Mouse (Mus musculus): ENCODE measurements around the gene Adam23.
A peak's percentile ranks its signal among the peaks of the same experiment; 100 is the strongest.

The Adam23 gene

DNA sequence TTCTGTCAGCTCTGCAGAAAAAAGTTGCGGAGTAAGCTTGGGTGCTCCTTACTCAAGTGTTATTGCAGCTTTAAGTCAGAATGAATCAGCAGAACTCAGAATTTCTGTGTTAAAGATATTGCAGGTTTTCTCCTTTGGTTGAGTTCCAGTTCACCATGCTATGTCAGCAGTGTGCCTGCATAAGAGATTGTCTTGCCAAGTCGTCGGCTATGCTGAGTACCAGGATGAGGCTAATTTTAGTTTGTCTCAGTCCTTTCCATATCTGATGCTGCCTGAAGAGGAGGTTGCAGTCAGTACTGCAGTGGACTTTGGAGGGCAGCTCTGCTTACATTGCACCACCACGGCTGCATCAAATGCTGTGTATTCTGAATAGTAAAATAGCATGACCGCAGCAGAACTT is 33.3 kb downstream of the Adam23 start:
- no peak for DNase-seq (ENCODE audit: low spot score in 2 of 2)

DNA sequence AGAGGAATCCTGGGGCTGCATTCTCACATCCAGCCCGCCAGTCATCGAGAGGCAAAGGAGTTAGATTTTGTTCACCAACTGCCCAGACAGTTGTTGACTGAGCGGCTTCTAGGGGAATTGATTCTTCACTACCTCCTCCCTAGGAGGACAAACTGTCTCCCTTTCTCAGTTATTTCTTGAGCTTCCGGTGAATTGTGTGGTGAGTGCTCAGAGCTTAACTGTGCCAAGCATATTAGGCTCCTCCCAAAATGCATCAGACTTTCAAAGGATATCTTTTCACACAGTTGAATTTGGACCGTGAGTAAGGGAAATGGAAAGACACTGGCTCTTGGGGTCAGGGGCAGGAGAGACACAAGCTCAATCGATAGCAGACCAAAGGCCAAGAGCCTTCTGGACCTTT is 39.0 kb downstream of the Adam23 start:
- no peak for DNase-seq (ENCODE audit: low spot score in 2 of 2)

DNA sequence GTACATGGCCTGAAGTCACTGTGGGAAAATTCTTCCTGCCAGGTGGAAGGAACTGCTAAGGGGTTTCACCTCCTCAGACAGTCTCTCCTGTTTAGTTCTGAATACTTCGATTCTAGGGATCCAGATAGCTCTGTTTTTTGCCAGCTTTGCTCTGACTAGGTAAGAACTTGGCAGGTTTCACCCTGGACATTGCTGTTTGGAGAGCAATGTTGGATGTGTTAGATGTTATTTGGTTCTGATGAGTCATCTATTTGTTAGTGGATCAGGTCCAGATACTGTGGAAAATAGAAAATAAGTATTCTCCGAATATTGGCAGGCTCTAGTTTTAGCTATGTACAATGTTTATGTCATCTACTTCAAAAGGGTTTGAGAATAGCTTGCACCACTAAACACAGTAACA is 41.0 kb downstream of the Adam23 start:
- no peak for DNase-seq (ENCODE audit: low spot score in 2 of 2)

DNA sequence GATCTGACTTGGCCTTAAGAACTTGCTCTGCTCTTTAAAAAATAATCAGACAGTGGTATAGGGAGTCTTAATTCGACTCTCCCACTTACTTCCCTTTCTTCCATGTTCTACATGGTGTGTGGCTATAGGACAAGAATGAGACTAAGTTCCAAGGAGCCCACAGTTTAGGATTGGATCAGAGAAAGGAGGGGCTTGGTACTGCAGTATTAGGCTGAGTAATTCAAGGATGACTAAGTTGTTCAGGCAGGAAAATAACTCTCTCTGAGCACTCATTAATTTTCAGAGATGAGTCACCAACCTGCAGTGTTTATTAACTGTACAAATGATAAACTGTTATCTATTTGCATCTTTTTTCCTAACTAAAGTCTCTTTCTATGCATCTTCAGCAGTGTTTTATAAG is 45.3 kb downstream of the Adam23 start:
- no peak for DNase-seq (ENCODE audit: low spot score in 2 of 2)

DNA sequence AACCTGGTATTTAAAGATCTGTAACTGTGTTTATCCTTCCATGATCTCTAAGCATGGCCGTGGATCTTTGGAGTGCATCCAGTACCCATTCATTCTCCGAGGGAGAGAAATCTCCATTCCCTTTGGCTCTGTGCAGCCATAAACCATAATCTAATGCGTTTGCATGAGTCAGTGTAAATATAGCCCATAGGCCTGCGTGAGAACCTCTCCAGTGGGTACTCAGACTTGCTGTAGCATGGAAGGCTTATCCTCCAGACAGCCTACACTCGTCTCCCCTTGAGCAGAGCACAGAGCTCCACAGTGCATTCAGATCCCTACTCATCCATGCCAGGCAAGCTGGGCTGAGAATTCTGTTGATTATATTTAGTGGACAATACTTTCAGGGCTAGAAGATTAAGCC is 47.6 kb downstream of the Adam23 start:
- no peak for DNase-seq (ENCODE audit: low spot score in 2 of 2)

DNA sequence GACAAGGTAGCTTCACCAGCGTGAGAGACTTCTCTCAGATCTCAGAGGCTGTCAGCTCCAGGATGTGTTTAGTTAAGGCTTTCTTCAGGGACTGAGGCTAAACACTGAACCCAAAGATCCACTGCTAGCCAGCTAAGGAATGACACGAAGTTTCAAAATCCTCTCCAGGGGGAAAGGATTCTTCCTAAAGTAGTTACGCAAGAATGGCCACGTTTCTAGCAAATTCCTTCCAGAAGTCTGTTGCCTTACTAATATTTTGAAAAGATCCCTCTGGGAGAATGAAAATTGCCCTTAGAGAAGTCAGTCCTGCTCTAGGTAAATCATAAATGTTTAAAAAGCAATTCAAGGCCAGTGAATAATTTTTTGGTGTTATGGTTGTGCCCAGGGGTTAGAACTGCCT is 61.7 kb downstream of the Adam23 start:
- DNase-seq (ENCODE audit: low spot score in 2 of 2): no peak

DNA sequence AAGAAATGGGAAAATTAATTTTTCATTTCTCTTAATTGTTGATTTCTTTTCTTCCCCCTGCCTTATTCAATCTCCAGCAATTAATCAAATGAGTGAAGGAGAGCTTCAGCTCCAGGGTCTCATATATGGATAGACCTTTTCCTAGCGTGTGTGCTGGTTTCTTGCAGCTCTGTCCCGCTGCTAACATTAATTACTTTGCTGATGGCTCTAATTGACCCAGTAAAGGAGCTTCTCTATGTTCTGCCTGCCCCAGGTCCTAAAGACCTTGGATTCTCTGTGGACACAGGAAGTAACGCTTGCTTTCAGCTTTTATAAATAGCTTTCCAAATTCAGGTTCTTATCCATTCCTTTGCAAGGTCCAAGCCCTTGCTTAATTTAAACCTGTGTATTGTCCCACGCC is 63.1 kb downstream of the Adam23 start:
- DNase-seq (ENCODE audit: low spot score in 2 of 2): no peak

DNA sequence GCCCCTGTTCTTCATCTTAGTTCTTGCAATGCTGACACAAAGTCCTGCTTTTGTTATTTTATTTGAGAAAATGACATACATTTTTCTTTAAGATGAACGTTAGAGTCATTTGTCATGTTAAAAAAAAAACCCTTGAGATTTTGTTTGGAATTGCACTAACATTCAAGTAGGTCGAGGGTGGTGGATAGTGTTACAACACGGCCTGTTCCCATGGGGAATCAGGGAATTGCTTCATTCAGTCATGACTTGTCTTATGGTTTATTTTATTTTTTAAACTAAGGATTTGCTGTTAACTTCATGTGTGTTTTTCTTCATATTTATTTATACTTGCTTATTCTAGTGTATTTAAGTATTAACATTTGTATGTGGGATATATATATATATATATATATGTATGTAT is 65.7 kb downstream of the Adam23 start:
- no peak for DNase-seq (ENCODE audit: low spot score in 2 of 2)

DNA sequence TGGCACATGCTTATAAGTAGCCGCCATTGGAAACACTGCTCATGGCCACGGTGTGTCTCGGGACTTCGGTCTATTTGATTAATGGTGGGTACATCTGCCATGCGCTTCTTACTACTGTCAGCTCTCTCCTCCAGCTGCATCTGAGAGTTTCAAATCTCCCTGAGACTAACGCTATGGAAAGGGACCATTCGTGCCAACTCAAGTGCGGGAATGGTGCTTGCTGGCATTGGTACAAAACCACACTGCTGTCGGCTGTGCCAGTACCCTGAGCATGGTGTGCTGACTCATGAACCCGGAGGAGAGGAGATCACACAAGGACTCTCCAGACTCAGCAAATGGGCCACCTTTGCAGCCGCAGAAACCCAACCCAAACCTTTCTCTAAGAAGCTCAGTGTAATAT is 72.1 kb downstream of the Adam23 start:
- no peak for DNase-seq (ENCODE audit: low spot score in 2 of 2)

DNA sequence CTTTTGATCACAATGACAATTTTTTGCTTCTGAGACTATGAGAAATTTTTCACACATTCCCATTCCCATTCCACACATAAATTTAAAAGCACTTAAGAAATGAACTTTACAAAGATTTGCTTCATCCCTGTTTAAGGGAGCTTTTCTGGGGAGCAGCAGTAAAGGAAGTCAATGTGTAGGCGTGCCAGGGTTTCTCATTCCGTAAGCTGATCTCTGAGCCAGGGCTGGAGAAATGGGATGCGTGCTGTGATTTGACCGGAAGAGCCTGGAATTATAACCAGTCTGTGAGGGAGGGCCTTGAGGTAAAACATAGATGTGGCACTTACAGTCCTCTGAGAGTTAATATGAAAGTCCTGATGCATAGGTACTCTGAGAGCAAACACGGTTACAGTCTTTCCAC is 73.1 kb downstream of the Adam23 start:
- no peak for DNase-seq (ENCODE audit: low spot score in 2 of 2)

DNA sequence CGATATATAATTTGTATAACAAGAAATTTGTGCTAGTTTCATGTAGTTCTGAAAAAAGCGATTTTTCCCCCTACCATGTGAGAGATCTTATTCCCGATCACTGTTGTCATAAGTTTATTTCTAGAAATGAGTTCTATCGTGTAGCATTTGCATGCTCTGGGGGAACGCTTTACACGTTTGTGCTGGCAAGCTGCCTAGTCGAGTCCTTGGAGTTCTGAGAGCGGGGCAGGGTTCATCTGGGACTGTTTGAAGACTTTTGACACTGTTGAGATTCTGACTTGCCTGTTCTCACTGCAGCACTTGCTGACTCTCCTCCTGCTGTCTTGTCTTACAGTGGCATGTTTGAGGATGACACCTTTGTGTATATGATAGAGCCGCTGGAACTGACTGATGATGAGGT is 84.2 kb downstream of the Adam23 start:
- DNase-seq (ENCODE audit: low spot score in 2 of 2): no peak

DNA sequence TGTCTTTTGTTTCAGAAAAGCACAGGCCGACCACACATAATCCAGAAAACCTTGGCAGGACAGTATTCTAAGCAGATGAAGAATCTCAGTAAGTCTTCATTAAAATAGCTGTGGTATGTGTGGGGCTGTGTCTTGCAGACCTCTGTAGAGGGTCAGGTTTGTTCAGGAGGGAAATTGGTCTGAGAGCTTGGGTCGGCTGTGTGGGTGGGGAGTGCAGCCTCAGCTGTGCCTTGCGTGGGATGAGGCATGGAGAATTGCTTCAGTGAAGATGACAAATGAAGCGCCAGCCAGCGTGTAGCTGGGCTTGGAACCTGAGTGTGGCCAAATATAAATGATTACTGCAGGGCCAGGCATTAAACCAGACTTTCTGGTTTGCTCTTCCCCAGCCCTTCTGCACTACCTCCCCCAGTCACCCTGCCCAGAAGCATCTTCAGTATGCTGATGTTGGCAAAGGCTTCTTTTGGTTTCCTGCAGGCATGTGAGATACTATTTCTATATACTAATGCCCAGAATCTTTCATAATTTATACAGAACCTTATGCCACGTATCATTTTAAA is 88.7 kb downstream of the Adam23 start:
- no peak for DNase-seq (ENCODE audit: low spot score in 2 of 2)

DNA sequence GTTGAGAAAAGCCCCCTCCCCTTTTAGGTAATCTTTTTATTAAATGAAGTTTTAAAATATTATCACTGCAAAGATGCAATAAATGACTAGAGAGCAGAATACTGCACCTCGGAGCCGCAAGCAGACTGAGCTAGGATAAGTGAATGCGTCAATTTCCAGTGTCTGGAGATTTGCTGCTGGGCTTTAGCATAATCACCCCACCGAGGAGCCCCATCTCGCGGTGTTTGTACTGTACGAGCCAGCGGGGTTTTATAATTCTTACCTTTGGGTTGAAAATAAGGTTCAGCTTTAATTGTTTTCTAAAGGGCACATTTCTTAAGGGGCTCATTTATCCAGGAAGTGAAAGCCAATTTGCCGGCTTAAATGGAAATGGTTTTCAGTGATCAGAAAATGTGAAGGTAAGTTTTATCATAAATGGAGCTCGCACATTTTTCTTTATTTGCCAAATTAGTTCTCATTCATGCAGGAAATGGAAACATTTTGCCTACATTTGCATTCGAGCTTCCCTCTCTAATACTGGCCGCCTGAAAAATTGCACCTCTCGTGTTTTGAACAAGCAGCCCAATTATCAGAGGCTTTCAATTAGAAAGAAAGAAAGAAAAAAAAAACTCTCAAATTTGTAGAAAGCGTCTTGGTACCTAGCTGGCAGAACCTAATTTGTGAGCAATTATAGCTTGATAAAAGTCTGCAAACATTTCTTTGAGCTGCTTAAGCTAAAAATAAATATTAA is 94.4 kb downstream of the Adam23 start:
- no peak for DNase-seq (ENCODE audit: low spot score in 2 of 2)

DNA sequence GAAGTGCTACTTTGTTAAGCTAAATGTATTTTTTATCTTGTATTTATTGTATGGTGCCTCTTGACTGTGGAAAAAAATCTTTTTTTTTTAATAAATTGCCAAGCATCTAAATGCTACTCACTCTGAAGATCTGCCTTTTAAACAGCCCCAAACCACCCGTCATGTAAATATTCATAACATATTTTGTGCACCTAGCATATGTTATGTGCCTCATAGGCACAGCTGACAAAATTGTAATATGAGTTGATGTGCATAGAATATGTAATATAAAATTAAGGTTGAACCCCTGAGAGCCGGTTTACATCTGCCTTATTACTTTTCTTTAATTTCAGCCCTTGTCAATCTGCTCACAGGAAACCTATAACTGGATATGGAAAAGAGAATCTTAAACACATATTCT is 98.4 kb downstream of the Adam23 start:
- no peak for DNase-seq (ENCODE audit: low spot score in 2 of 2)

DNA sequence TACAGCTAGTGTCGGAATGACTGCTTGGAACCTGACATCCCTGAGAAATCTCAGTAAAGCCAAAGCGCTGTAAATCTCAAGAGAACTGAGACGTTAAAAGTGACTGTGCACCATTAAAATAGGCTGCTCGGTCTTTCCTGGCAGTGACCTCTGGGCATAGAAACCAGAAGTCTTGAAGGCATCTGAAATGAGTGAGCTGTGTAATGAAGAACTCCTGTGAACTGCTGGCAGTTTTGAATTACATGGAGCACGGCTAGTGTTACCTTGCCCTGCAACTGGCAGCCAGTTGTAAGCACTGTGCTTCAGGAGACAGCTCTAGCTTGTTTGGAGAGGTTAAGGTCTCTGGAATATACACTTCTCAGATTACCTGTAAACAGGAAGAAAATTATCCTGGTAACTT is 107.3 kb downstream of the Adam23 start:
- no peak for DNase-seq (ENCODE audit: low spot score in 2 of 2)

DNA sequence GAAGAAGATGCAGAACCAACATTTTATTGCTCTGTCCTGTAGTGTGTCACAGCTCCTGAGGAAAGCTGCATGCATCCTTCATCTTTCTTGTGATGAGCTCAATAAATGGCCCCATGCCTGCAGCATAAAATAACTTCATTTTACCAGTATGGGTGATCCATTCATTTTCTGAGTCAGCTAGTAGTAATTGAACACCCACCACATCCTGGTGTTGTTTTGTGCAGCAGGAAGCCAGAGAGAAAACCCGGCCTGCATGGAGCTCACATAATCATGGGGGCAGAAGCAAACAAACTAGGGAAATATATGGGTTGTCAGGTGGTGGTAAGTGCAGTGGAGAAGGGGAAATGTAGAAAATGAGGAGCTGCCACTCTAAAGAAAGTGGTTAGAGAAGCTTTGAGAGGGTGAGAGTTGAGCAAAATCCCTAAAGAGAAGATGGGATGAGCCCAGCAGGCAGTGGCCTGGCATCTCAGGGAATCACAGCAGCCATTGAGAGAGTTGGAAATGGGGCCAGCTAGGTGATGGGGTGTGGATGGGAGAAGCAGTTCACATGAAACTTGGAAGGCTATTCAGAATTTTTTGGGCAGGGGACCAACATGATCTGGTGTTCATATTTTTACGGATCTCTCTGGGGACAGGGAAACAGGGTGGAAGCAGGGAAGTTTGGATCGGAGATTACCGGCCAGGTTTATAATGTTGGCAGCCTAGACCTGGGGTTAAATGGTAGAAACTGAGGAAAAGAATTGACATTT is 116.3 kb downstream of the Adam23 start:
- no peak for DNase-seq (ENCODE audit: low spot score in 2 of 2)

DNA sequence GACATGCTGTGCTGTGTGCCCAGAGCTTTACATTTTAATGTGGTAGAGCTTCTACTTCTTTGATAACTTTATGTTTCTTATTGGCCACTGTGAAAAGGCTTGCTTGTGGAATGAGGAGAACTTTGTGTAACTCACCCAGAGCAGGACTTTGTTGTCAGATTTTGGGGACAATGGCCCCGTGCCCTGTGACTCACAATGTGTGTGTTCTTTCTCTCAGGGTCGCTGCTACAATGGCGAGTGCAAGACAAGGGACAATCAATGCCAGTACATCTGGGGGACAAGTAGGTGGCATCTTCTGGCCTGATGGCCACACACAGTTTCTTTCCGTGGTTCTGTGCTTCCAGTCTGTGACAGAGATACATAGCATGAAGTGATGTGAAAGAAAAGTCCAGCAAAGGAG is 118.2 kb downstream of the Adam23 start:
- no peak for DNase-seq (ENCODE audit: low spot score in 2 of 2)

DNA sequence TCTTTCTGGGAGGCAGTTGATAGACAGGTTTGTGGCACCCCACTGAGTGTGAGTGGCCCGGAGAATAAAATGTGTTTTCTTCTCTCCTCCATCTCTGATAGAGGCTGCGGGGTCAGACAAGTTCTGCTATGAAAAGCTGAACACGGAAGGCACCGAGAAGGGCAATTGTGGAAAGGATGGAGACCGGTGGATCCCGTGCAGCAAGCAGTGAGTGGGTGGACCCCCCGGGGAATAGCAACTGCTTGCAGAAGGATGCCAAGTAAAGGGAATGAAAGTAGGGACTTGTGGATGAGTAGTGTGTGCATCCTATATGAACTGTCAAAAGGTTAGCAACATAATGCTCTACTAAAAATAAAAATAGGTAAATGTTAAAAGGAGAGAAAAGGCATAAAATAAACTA is 120.8 kb downstream of the Adam23 start:
- no peak for DNase-seq (ENCODE audit: low spot score in 2 of 2)

DNA sequence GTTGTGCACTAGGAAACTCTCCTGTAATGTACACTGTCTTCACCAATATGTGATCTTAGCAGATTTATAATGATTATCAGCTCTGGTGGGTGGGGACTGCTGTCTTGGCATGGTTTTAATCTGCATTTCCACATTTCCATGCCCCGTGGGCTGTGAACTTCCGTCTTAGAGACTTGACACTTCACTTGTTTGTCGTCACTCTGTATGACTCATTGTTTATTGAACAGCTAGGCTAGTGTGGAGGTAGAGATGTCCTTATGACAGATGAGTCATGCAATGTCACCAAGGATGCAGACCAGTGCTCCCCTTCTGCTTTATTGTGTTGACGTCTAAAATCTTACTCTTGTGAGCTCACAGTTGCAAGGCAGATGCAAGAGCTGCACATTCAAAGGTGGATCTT is 121.3 kb downstream of the Adam23 start:
- DNase-seq (ENCODE audit: low spot score in 2 of 2): no peak

DNA sequence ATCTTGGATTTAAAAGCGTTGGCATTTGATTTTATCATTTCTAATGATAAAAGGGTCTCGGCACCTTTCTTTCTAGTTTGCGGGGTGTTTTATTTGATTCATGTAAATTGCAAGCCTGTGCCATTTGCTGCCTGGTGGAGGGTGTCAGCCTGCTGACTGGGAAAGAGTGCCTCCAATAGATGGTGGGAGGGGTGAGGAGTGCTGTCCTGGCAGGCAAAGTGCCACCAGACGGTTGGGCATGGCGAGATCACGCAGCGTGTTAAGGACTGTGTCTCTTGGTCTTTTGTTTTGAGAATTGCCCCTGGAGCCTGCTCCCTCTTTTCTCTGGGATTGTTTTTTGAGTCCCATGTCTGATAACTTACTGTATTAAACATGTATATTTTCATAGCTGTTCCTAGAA is 126.5 kb downstream of the Adam23 start:
- no peak for DNase-seq (ENCODE audit: low spot score in 2 of 2)

DNA sequence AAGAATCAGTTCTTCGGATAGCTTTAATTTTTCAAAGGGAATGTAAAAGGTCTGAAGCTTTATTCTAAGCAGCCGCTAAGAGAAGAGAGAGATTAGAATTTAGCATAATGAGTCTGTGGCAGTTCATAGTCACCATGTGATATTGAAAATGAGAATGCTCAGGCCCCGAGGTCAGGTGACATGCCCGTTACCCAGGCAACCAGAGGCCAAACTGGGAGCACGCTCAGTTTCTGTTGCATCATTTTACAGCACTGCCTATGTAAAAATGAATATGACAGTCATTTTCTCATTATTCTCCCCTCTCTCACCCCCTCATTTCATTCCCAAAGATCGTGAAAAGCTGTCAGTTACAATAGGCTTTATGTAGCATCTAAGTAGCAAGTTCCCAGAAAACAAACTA is 127.7 kb downstream of the Adam23 start:
- peak; percentile 18 to 27 for DNase-seq (ENCODE audit: low spot score in 2 of 2)

DNA sequence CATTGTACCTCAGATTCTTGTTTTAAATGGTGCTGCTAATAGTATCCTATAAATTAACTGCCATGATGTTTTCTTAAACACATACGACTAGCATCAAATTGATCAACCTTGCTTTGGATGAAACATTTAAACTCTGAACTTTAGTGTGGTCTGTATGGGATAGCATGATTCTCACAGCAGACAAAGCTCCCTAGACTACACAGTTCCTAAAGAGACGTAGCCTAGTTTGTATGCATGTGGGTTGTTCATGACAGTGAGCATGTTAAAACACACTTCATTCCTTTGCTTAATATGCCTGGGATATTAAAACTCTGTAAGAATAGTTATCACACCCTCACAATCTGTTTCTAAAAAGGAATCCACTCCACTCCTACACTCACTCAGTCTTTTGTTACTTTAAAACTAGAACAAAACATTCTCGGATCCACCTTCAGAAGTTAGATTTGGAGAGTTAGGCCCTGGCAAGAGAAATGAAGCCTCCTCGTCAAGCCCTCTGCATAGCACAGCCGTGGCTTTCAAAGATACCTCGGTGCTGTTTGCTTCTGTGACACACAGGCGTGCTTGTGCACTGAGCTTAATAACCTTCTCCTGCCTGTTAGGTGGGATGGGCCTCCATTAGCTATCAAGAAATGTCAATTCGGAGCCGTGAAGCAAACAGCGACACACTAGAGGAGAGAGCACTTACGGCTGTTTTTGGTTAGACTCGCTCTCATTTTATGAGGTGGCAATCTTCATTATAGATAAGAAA is 128.3 kb downstream of the Adam23 start:
- no peak for DNase-seq (ENCODE audit: low spot score in 2 of 2)

DNA sequence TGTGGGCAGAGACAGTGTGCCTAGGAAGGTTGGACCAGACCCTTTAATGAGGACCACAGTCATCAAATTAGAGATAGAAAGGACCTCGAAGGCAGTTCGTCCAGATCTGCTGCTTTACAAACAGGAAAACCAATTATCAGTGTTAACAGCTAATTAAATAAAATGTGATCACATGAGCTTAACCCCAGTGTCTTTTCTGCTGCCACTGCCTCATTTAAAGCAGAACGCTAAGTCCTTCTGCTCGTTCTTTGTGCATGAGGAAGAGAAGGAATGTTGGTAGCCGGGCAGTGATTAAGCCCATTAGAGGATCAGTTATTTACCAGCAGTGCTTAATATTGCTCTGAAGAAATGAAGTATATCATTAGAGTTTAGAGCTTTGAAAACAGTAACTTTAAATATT is 131.1 kb downstream of the Adam23 start:
- no peak for DNase-seq (ENCODE audit: low spot score in 2 of 2)
